Mouse (Mus musculus) spleen, postnatal 0 days (tissue): ENCODE data around the gene Specc1l. TPM values are rescaled to one million over a fixed set of nuclear protein-coding genes. Genes with fewer than 3 reads are reported as not detected.

Experiments
- polyA plus RNA-seq: library from polyadenylated mRNA; unstranded; fragments of >200 nt; fragmentation: Nextera tagmentation; extraction: Ambion mirVana; gene quantifications from 2 replicates; pipeline ENCODE4 v1.2.1, GENCODE M21; 2015

Specc1l gene
- 8.4 and 10.7 TPM in 2 replicates for polyA plus RNA-seq

GRCm38 (mm10) chr10:75211807-75212645, at the start of gene Specc1l:
TSS of gene Specc1l (plus strand) at chr10:75212073.

GRCm38 (mm10) chr10:75316872-75316907, 104.8 kb downstream of the Specc1l start, which contains the start of gene Adora2a:
TSS of gene Adora2a (plus strand) at chr10:75316877.

Other genes with a start within 250 kb of the Specc1l start
- gene Gnaz, start 244.9 kb upstream of the Specc1l start, polyA plus RNA-seq = 2.4 and 2.9 TPM in 2 replicates
- not detected in 2 replicates for gene Rsph14, start 179.5 kb upstream of the Specc1l start, polyA plus RNA-seq
- 1.5 and 2.0 TPM in 2 replicates for gene Rab36, start 175.0 kb upstream of the Specc1l start, polyA plus RNA-seq
- gene Bcr, start 151.5 kb upstream of the Specc1l start, polyA plus RNA-seq = 5.3 and 5.6 TPM in 2 replicates
- 0.89 and 1.2 TPM in 2 replicates for gene Adora2a, start 104.8 kb downstream of the Specc1l start, polyA plus RNA-seq
- 0.18 and 0.36 TPM in 2 replicates for gene Upb1, start 189.0 kb downstream of the Specc1l start, polyA plus RNA-seq